Mouse (Mus musculus) midbrain, embryonic 10.5 days (tissue): Measurements from ENCODE around the gene Slitrk2. TPM values are rescaled to one million over a fixed set of nuclear protein-coding genes. Genes with fewer than 3 reads are reported as not detected.

Experiments
- DNase-seq: peaks from one replicate; pipeline ENCODE4 v3.0.0-alpha.2; 2017; ENCODE audit warnings: low spot score
- H3K27ac ChIP-seq: fragments of 300-500 bp; sonication (generic); replicated peaks from 2 replicates; pipeline ENCODE4 v1.5.1; 2016; ENCODE audit warnings: mild to moderate bottlenecking
- H3K27me3 ChIP-seq: fragments of 300-500 bp; sonication (generic); 2 replicates; pipeline ENCODE4 v1.6.1; 2016; ENCODE audit warnings: low read depth, mild to moderate bottlenecking; ENCODE audit not compliant: poor library complexity, severe bottlenecking
- H3K36me3 ChIP-seq: fragments of 300-500 bp; sonication (generic); 2 replicates; pipeline ENCODE4 v1.6.1; 2016; ENCODE audit warnings: mild to moderate bottlenecking, moderate library complexity
- H3K4me1 ChIP-seq: fragments of 300-500 bp; sonication (generic); 2 replicates; pipeline ENCODE4 v1.6.1; 2016
- H3K4me3 ChIP-seq: fragments of 300-500 bp; sonication (generic); 2 replicates; pipeline ENCODE4 v1.5.1; 2016; ENCODE audit warnings: mild to moderate bottlenecking, moderate library complexity
- H3K9me3 ChIP-seq: fragments of 300-500 bp; sonication (generic); replicated peaks from 2 replicates; pipeline ENCODE4 v1.6.1; 2016; ENCODE audit warnings: mild to moderate bottlenecking
- WGBS: fragments of 180-500 bp; shearing (Covaris S2); methylation state at CpG from one replicate; pipeline ENCODE4 v1.1.7; 2016; 5-methylcytosine and 5-hydroxymethylcytosine counted together
- polyA plus RNA-seq: library from polyadenylated mRNA; unstranded; fragments of >200 nt; fragmentation: Nextera tagmentation; extraction: Ambion mirVana; gene quantifications from 2 replicates; pipeline ENCODE4 v1.2.1, GENCODE M21; 2016

Slitrk2 gene
- polyA plus RNA-seq = 2.1 and 3.0 TPM in 2 replicates

- peak within 1 kb of the TSS; percentile 53 for H3K4me3 ChIP-seq
- peak within 1 kb of the TSS; percentile 72 for H3K27ac ChIP-seq
- H3K36me3 ChIP-seq = no peaks in the 10 kb centered on the region
- no peaks in the 10 kb centered on the region for H3K9me3 ChIP-seq
- peaks cover 13% of the 10 kb centered on the region; the same call in 1 of the 2 replicates for H3K4me1 ChIP-seq
- peak; percentile 38 for DNase-seq
- peaks cover under 1% of the 10 kb centered on the region; the same call in 1 of the 2 replicates for H3K27me3 ChIP-seq
- WGBS = 17% methylated on average over 25 of the region's 25 CpGs
Observed at GRCm38 (mm10) chrX:66648911-66649620, at the start of gene Slitrk2. Gene Slitrk2, plus strand, starts transcription at chrX:66649318.

- Histone ChIP-seq H3K4me3 (no peak overlapping the region), H3K9me3 (no peaks in the 10 kb centered on the region), H3K4me1 (no peaks in the 10 kb centered on the region), H3K36me3 (no peaks in the 10 kb centered on the region), H3K27me3 (no peaks in the 10 kb centered on the region), H3K27ac (no peak overlapping the region)
- no peak for DNase-seq
- WGBS = 90% methylated on average over 3 of the region's 3 CpGs
Observed at GRCm38 (mm10) chrX:66605490-66605889, 43.6 kb upstream of the Slitrk2 start.

- H3K9me3 ChIP-seq = no peaks in the 10 kb centered on the region
- no peaks in the 10 kb centered on the region for H3K36me3 ChIP-seq
- peak overlapping the region; percentile 77 for H3K27ac ChIP-seq
- peaks cover 13% of the 10 kb centered on the region; the same call in 1 of the 2 replicates for H3K4me1 ChIP-seq
- H3K27me3 ChIP-seq = peaks cover 9% of the 10 kb centered on the region; the same call in 1 of the 2 replicates
- WGBS = 20% methylated on average over 20 of the region's 21 CpGs
- H3K4me3 ChIP-seq = peak overlapping the region; percentile 54
- peak; percentile 59 for DNase-seq
Observed at GRCm38 (mm10) chrX:66652455-66653144, 3.5 kb downstream of the Slitrk2 start.

DNA sequence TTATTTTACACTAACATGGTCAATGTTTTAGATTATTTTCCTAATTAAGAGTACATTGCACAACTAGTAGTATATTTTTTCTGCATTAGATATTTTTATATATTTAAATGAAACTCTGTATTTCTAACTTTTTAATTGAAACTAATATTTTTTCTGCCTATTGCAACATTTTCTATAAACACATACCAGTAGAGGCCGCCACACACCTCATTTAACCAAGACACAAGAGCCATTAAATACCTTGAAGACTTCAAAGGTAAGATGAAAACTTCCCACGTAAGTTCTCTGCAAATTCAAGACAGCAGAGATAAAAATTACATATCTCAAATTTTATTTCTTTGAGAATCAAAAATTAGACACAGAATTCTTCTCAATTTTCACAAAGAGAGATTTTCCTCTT is 8.2 kb downstream of the Slitrk2 start:
- Histone ChIP-seq H3K27ac (no peak overlapping the region), H3K4me1 (peaks cover 2% of the 10 kb centered on the region; the same call in 1 of the 2 replicates), H3K27me3 (0 out of 2 replicates have a peak, but pooled peaks cover 9% of the 10 kb centered on the region), H3K9me3 (no peaks in the 10 kb centered on the region), H3K4me3 (no peak overlapping the region), H3K36me3 (no peaks in the 10 kb centered on the region)
- no peak for DNase-seq
- WGBS = 38% methylated on average over 2 of the region's 2 CpGs

- Histone ChIP-seq H3K36me3 (no peaks in the 10 kb centered on the region), H3K4me1 (peaks cover 8% of the 10 kb centered on the region; the same call in 1 of the 2 replicates), H3K9me3 (no peaks in the 10 kb centered on the region), H3K27me3 (no peaks in the 10 kb centered on the region), H3K4me3 (no peak overlapping the region), H3K27ac (no peak overlapping the region)
- DNase-seq = no peak
- 90% methylated on average over 4 of the region's 4 CpGs for WGBS
Observed at GRCm38 (mm10) chrX:66676959-66677358, 27.8 kb downstream of the Slitrk2 start.

GRCm38 (mm10) chrX:66678646-66679045 is 29.5 kb downstream of the Slitrk2 start:
- no peak overlapping the region for H3K4me3 ChIP-seq
- WGBS = 19% methylated on average over 7 of the region's 7 CpGs
- peaks cover 4% of the 10 kb centered on the region; the same call in 1 of the 2 replicates for H3K4me1 ChIP-seq
- no peak overlapping the region for H3K27ac ChIP-seq
- no peaks in the 10 kb centered on the region for H3K27me3 ChIP-seq
- H3K36me3 ChIP-seq = no peaks in the 10 kb centered on the region
- peak; percentile 24 for DNase-seq
- no peaks in the 10 kb centered on the region for H3K9me3 ChIP-seq
